Mouse (Mus musculus): ENCODE results near the gene Limd2.

GRCm38 (mm10) chr11:106156257-106156656 lies 4.4 kb downstream of the Limd2 start:
- TF ChIP-seq CTCF (IDR thresholded peaks at IDR 0.05; ENCODE audit: insufficient read depth, low read depth, low read length) = no peak
- no peak for TF ChIP-seq POLR2A (IDR thresholded peaks at IDR 0.05; ENCODE audit: insufficient read depth, low read depth, low read length)

Measured in olfactory bulb, adult 2 months (tissue).